Mouse (Mus musculus) liver, embryonic 11.5 days (tissue): ENCODE results near the gene Olfr398. TPM values are rescaled to one million over a fixed set of nuclear protein-coding genes. Genes with fewer than 3 reads are reported as not detected.

Experiments
- ATAC-seq: fragments of 200-750 bp; cut with Nextera tagmentation; replicated peaks from 2 replicates; pipeline ENCODE4 v1.8.0; 2017; ENCODE audit warnings: moderate number of reproducible peaks, mild to moderate bottlenecking, moderate TSS enrichment, moderate library complexity; ENCODE audit not compliant: low FRiP score
- DNase-seq: peaks from one replicate; pipeline ENCODE4 v3.0.0-alpha.2; 2017; ENCODE audit warnings: low spot score
- H3K27ac ChIP-seq: fragments of 300-500 bp; sonication (generic); 2 replicates; pipeline ENCODE4 v1.5.1; 2014; ENCODE audit warnings: mild to moderate bottlenecking, low read depth, low read length, control low read depth
- H3K27me3 ChIP-seq: fragments of 300-500 bp; sonication (generic); replicated peaks from 2 replicates; pipeline ENCODE4 v1.6.1; 2014; ENCODE audit warnings: low read length, mixed read lengths; ENCODE audit not compliant: control insufficient read depth, insufficient read depth
- H3K36me3 ChIP-seq: fragments of 300-500 bp; sonication (generic); 2 replicates; pipeline ENCODE4 v1.6.1; 2014; ENCODE audit warnings: mild to moderate bottlenecking, low read length, moderate library complexity, mixed read lengths; ENCODE audit not compliant: control insufficient read depth, insufficient read depth
- H3K4me1 ChIP-seq: fragments of 300-500 bp; sonication (generic); replicated peaks from 2 replicates; pipeline ENCODE4 v1.6.1; 2014; ENCODE audit warnings: low read length, mixed read lengths; ENCODE audit not compliant: control insufficient read depth, insufficient read depth
- H3K4me2 ChIP-seq: fragments of 300-500 bp; sonication (generic); 2 replicates; pipeline ENCODE4 v1.6.1; 2014; ENCODE audit warnings: mild to moderate bottlenecking, control low read depth, moderate library complexity
- H3K4me3 ChIP-seq: fragments of 300-500 bp; sonication (generic); 2 replicates; pipeline ENCODE4 v1.5.1; 2014; ENCODE audit warnings: low read depth, low read length, control low read depth
- H3K9ac ChIP-seq: fragments of 300-500 bp; sonication (generic); 2 replicates; pipeline ENCODE4 v1.6.1; 2014; ENCODE audit warnings: low read depth, low read length, control low read depth
- H3K9me3 ChIP-seq: fragments of 300-500 bp; sonication (generic); 2 replicates; pipeline ENCODE4 v1.6.1; 2016; ENCODE audit warnings: low read length, inconsistent platforms, mixed read lengths; ENCODE audit not compliant: control insufficient read depth
- WGBS: fragments of 180-500 bp; shearing (Covaris S2); extraction: QIAGEN DNeasy Blood & Tissue Kit; methylation state at CpG from one replicate; pipeline ENCODE4 v1.1.7; 2014; 5-methylcytosine and 5-hydroxymethylcytosine counted together
- polyA plus RNA-seq: library from polyadenylated mRNA; unstranded; fragments of >200 nt; fragmentation: Nextera tagmentation; extraction: Ambion mirVana; gene quantifications from 2 replicates; pipeline ENCODE4 v1.2.1, GENCODE M21; 2014

Olfr398 gene
- polyA plus RNA-seq: not detected in 2 replicates

DNA sequence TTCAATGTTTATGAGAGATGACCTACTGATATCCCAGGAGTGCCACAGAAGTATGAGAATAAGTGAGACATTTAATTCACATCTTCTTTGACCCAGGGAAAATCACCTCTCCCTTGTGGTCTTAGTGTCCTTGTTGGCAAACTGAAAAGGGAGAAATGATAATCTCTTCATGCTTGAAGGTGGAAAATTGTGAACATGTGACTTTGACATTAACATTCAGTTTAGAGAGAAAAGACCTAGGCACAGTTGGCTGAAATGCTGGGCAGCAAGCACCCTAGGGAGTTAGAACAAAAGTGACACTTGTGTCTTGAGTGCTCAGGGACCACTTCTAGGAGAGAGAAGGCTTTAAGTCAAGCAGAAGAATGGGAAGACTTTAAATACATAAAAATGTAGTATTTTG is at the start of gene Olfr398:
Olfr398 (minus strand) TSS at position 101 of the 400 bp plus-strand sequence.
- H3K4me2 ChIP-seq: no peak within 1 kb of the TSS
- H3K9me3 ChIP-seq: peaks cover 5% of the 10 kb centered on the region
- H3K4me1 ChIP-seq: no peaks in the 10 kb centered on the region
- no peak within 1 kb of the TSS for H3K4me3 ChIP-seq
- no peaks in the 10 kb centered on the region for H3K36me3 ChIP-seq
- ATAC-seq: no peak
- no peak for DNase-seq
- H3K9ac ChIP-seq: no peak within 1 kb of the TSS
- no peaks in the 10 kb centered on the region for H3K27me3 ChIP-seq
- no peak within 1 kb of the TSS for H3K27ac ChIP-seq

- ATAC-seq: no peak
- no peak for DNase-seq
- Histone ChIP-seq H3K9ac (no peak overlapping the region), H3K27ac (no peak overlapping the region), H3K27me3 (no peaks in the 10 kb centered on the region), H3K9me3 (no peaks in the 10 kb centered on the region; the same call in 1 of the 2 replicates), H3K4me2 (no peak overlapping the region), H3K4me1 (no peaks in the 10 kb centered on the region), H3K4me3 (no peak overlapping the region), H3K36me3 (no peaks in the 10 kb centered on the region)
Measured at GRCm38 (mm10) chr11:73993115-73993514, 2.9 kb upstream of the Olfr398 start.

DNA sequence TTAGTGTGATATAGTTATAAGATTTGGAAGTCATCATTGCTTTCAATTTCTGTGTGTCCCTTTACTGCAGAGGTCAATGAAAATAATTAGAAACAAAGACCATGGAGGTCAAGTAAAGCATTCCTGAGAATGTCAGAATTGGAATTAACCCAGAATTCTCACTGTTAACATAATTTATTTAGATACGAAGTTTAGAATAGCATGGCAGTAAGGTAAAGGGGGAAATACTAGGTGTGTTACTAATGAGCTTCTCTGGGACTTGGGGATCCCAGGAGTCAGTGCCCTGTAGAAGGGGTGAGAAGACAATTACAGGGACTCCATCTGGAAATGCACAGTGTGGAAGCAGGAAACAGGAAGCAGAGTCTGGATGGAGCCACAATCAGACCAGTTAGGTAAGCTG is 29.7 kb downstream of the Olfr398 start, which contains the start of gene Olfr397:
Olfr397 (plus strand) TSS at position 301 of the 400 bp plus-strand sequence.
- no peak for DNase-seq
- no peaks in the 10 kb centered on the region for H3K27me3 ChIP-seq
- no peak for ATAC-seq
- H3K4me1 ChIP-seq: no peaks in the 10 kb centered on the region
- 56% methylated on average over 1 of the region's 1 CpGs for WGBS
- no peak within 1 kb of the TSS for H3K27ac ChIP-seq
- no peaks in the 10 kb centered on the region for H3K36me3 ChIP-seq
- H3K4me2 ChIP-seq: no peak within 1 kb of the TSS
- H3K4me3 ChIP-seq: no peak within 1 kb of the TSS
- no peaks in the 10 kb centered on the region for H3K9me3 ChIP-seq
- H3K9ac ChIP-seq: no peak within 1 kb of the TSS

GRCm38 (mm10) chr11:73936377-73936776 is 53.8 kb downstream of the Olfr398 start, which contains the start of gene Olfr23:
Gene Olfr23, plus strand, starts transcription at chr11:73936677.
- DNase-seq: no peak
- H3K27ac ChIP-seq: no peak within 1 kb of the TSS
- no peaks in the 10 kb centered on the region for H3K9me3 ChIP-seq
- no peaks in the 10 kb centered on the region for H3K27me3 ChIP-seq
- H3K36me3 ChIP-seq: no peaks in the 10 kb centered on the region
- H3K4me1 ChIP-seq: no peaks in the 10 kb centered on the region
- no peak within 1 kb of the TSS for H3K4me3 ChIP-seq
- no peak within 1 kb of the TSS for H3K9ac ChIP-seq
- no peak for ATAC-seq
- no peak within 1 kb of the TSS for H3K4me2 ChIP-seq

Other genes with a start within 250 kb of the Olfr398 start
- not detected in 2 replicates for gene Olfr389, start 209.7 kb downstream of the Olfr398 start, polyA plus RNA-seq
- not detected in 2 replicates for gene Olfr390, start 207.4 kb downstream of the Olfr398 start, polyA plus RNA-seq
- not detected in 2 replicates for gene Olfr391-ps, start 187.4 kb downstream of the Olfr398 start, polyA plus RNA-seq
- gene Olfr392, start 173.4 kb downstream of the Olfr398 start, polyA plus RNA-seq: not detected in 2 replicates
- gene Olfr393, start 139.0 kb downstream of the Olfr398 start, polyA plus RNA-seq: not detected in 2 replicates
- not detected in 2 replicates for gene Olfr394, start 99.6 kb downstream of the Olfr398 start, polyA plus RNA-seq
- not detected in 2 replicates for gene Olfr395, start 81.1 kb downstream of the Olfr398 start, polyA plus RNA-seq
- gene Olfr23, start 53.7 kb downstream of the Olfr398 start, polyA plus RNA-seq: not detected in 2 replicates
- gene Olfr397, start 29.6 kb downstream of the Olfr398 start, polyA plus RNA-seq: not detected in 2 replicates
- gene Olfr139, start 66.1 kb upstream of the Olfr398 start, polyA plus RNA-seq: not detected in 2 replicates
- not detected in 2 replicates for gene Olfr399, start 66.2 kb upstream of the Olfr398 start, polyA plus RNA-seq
- gene Zfp616, start 79.5 kb upstream of the Olfr398 start, polyA plus RNA-seq: not detected in 2 replicates
- gene Olfr401, start 123.3 kb upstream of the Olfr398 start, polyA plus RNA-seq: not detected in 2 replicates
- not detected in 2 replicates for gene Olfr402, start 163.1 kb upstream of the Olfr398 start, polyA plus RNA-seq
- not detected in 2 replicates for gene Olfr403, start 195.8 kb upstream of the Olfr398 start, polyA plus RNA-seq
- gene Olfr43, start 221.0 kb upstream of the Olfr398 start, polyA plus RNA-seq: not detected in 2 replicates